Mouse (Mus musculus): Measurements from ENCODE around the gene Kcnip1. TPM values are rescaled to one million over a fixed set of nuclear protein-coding genes. Genes with fewer than 3 reads are reported as not detected.

Gene Kcnip1
- polyA plus RNA-seq, 1 experiment from 2014 or later = 3.5 TPM

DNA sequence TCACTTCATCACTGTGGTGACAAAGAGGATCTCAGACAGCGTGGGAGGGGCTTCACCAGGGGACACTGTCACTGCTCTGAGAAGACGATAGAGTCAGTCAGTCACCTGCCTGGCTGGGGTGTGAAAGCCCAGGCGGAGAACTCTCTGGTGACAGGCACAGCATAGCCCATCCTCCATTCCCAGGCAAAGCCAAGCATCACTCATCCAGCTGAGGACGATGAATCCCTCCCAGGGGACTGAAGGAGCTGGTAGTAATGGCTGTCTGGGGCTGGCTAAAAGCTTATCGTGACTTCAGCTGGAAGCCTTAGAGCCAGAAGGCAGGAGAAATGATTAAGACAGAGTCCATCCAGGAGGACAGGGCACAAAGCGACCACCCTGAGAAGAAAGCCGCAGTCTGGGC is 182.8 kb downstream of the Kcnip1 start:
- ATAC-seq (replicated peaks; ENCODE audit: insufficient number of reproducible peaks, low FRiP score, low TSS enrichment, low read depth) (no peak), DNase-seq (ENCODE audit: low spot score) (no peak)
- WGBS = 62% methylated on average over 7 of the region's 7 CpGs
- Histone ChIP-seq H3K9me3 (replicated peaks; ENCODE audit: control insufficient read depth, low read length) (no peaks in the 10 kb centered on the region), H3K27ac (replicated peaks; ENCODE audit: low read depth, low read length) (no peak overlapping the region), H3K4me3 (ENCODE audit: low read depth, low read length) (no peak overlapping the region), H3K9ac (replicated peaks; ENCODE audit: low read length) (no peak overlapping the region), H3K4me1 (ENCODE audit: control insufficient read depth, insufficient read depth, low read length) (no peaks in the 10 kb centered on the region), H3K27me3 (ENCODE audit: control insufficient read depth, insufficient read depth, low read length) (no peaks in the 10 kb centered on the region), H3K4me2 (ENCODE audit: low read depth, low read length) (no peak overlapping the region), H3K36me3 (replicated peaks; ENCODE audit: control insufficient read depth, insufficient read depth, low read depth, low read length) (no peaks in the 10 kb centered on the region)

DNA sequence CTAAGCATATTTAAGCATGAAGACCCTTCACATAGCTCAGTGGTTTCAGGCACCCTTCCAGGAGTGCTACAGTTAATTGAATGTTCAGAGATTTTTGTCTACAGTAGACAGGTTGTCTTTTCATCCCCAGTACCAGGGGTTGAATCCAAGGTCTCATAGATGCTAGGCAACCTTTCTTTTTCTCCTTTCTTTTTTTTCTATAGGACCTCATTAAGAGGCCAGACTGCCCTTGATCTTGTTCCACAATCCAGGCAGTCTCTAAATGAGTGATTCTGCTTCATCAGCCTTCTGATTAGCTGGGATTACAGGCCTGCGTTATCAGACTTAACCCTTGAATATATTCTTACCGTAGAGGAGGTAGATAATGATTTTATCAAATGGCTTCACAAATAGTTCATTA is 189.9 kb downstream of the Kcnip1 start:
- 75% methylated on average over 2 of the region's 2 CpGs for WGBS
- Histone ChIP-seq H3K27me3 (ENCODE audit: control insufficient read depth, insufficient read depth, low read length) (no peaks in the 10 kb centered on the region), H3K9ac (replicated peaks; ENCODE audit: low read length) (no peak overlapping the region), H3K9me3 (replicated peaks; ENCODE audit: control insufficient read depth, low read length) (no peaks in the 10 kb centered on the region), H3K27ac (replicated peaks; ENCODE audit: low read depth, low read length) (no peak overlapping the region), H3K4me3 (ENCODE audit: low read depth, low read length) (no peak overlapping the region), H3K36me3 (replicated peaks; ENCODE audit: control insufficient read depth, insufficient read depth, low read depth, low read length) (no peaks in the 10 kb centered on the region), H3K4me2 (ENCODE audit: low read depth, low read length) (no peak overlapping the region), H3K4me1 (ENCODE audit: control insufficient read depth, insufficient read depth, low read length) (no peaks in the 10 kb centered on the region)
- no peak for DNase-seq (ENCODE audit: low spot score)
- ATAC-seq (replicated peaks; ENCODE audit: insufficient number of reproducible peaks, low FRiP score, low TSS enrichment, low read depth) = no peak

DNA sequence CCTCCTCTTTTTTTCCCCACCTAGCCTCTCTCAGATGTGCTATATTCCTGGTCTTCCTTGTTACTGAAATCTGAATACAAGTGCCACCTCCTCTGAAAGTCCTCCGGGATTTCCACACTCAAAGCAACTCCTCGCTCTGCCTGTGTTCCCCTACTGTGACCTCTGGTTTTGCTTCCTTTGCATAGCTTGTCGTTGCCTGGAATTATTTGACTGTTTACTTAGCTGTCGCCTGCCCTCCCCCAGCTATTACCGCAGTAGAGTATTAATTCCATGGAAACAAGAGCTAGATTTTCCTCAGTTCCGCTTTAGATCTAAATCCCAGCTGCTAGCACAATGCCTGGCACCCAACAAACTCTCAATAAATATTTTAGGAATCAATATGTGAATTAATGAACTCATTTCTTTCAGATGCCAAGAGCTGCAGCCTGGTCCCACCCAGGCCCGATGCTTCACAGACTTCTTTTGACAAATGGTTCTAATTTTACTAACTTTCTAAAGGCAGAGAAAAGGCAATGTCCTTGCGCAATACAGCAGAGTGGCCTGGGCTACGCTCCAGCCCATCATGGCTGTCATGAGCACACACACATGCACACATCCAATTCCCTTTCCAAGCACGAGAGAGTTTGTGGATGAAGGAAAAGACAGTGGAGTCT is 192.4 kb downstream of the Kcnip1 start:
- DNase-seq (ENCODE audit: low spot score) (peak; percentile 27), ATAC-seq (replicated peaks; ENCODE audit: insufficient number of reproducible peaks, low FRiP score, low TSS enrichment, low read depth) (no peak)
- H3K4me1 ChIP-seq (ENCODE audit: control insufficient read depth, insufficient read depth, low read length) = no peaks in the 10 kb centered on the region
- H3K4me3 ChIP-seq (ENCODE audit: low read depth, low read length) = no peak overlapping the region
- no peaks in the 10 kb centered on the region for H3K36me3 ChIP-seq (replicated peaks; ENCODE audit: control insufficient read depth, insufficient read depth, low read depth, low read length)
- WGBS = 51% methylated on average over 10 of the region's 10 CpGs
- H3K27ac ChIP-seq (replicated peaks; ENCODE audit: low read depth, low read length) = no peak overlapping the region
- H3K9ac ChIP-seq (replicated peaks; ENCODE audit: low read length) = no peak overlapping the region
- H3K9me3 ChIP-seq (replicated peaks; ENCODE audit: control insufficient read depth, low read length) = no peaks in the 10 kb centered on the region
- H3K27me3 ChIP-seq (ENCODE audit: control insufficient read depth, insufficient read depth, low read length) = no peaks in the 10 kb centered on the region
- H3K4me2 ChIP-seq (ENCODE audit: low read depth, low read length) = no peak overlapping the region

DNA sequence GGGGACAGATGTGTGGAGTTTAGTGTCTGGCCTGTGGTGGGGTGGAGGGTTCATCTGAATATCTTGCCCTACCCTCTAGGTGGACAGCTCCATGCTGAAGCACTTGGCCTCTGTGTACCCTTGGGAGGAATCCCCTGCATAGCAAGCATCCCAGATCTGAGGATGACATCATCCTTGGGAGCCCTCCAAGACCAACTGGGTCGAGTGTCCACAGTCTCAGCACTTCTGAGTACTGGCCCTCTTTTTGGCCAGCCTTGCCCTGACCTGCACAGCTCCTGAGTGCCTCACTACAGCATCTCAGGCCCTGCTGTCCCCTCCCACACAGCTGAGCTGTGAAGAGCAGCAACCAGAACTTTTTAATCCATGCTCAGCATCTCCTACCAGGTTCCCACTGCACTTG is 193.0 kb downstream of the Kcnip1 start:
- H3K4me1 ChIP-seq (ENCODE audit: control insufficient read depth, insufficient read depth, low read length) = no peaks in the 10 kb centered on the region
- no peaks in the 10 kb centered on the region for H3K36me3 ChIP-seq (replicated peaks; ENCODE audit: control insufficient read depth, insufficient read depth, low read depth, low read length)
- WGBS = 33% methylated on average over 1 of the region's 1 CpGs
- H3K27ac ChIP-seq (replicated peaks; ENCODE audit: low read depth, low read length) = no peak overlapping the region
- no peak overlapping the region for H3K4me3 ChIP-seq (ENCODE audit: low read depth, low read length)
- ATAC-seq (replicated peaks; ENCODE audit: insufficient number of reproducible peaks, low FRiP score, low TSS enrichment, low read depth) (no peak), DNase-seq (ENCODE audit: low spot score) (no peak)
- H3K27me3 ChIP-seq (ENCODE audit: control insufficient read depth, insufficient read depth, low read length) = no peaks in the 10 kb centered on the region
- H3K9me3 ChIP-seq (replicated peaks; ENCODE audit: control insufficient read depth, low read length) = no peaks in the 10 kb centered on the region
- H3K4me2 ChIP-seq (ENCODE audit: low read depth, low read length) = no peak overlapping the region
- H3K9ac ChIP-seq (replicated peaks; ENCODE audit: low read length) = no peak overlapping the region

DNA sequence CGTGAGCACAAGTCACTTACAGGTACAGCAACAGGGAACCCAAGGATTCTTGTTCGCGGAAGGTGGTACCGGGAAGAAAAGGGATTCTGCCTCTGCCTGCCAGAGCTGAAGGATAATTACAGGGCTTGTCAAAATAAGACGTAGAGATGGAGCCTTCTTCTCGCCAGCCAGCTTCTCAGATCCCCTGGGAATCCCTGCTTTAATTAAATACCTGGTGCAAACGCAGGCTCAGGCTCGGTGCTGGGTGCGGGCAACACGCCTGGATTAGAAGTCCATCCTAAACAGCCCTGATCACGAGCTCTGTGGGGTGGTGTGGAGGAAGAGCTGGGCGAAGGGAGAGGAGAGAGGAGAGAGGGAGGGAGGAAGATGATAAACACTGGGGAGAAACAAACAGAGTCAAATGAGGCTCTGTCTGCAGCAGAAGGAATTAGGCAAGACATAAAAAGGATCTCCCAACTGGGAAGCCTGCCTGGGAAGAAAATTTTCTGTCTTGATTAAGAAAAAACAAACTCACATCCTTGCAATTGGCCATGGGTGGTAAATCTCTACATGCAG is 194.8 kb downstream of the Kcnip1 start:
- H3K4me2 ChIP-seq (ENCODE audit: low read depth, low read length) = no peak overlapping the region
- H3K27me3 ChIP-seq (ENCODE audit: control insufficient read depth, insufficient read depth, low read length) = no peaks in the 10 kb centered on the region
- no peaks in the 10 kb centered on the region for H3K9me3 ChIP-seq (replicated peaks; ENCODE audit: control insufficient read depth, low read length)
- no peak for ATAC-seq (replicated peaks; ENCODE audit: insufficient number of reproducible peaks, low FRiP score, low TSS enrichment, low read depth)
- H3K27ac ChIP-seq (replicated peaks; ENCODE audit: low read depth, low read length) = no peak overlapping the region
- H3K36me3 ChIP-seq (replicated peaks; ENCODE audit: control insufficient read depth, insufficient read depth, low read depth, low read length) = no peaks in the 10 kb centered on the region
- 46% methylated on average over 12 of the region's 12 CpGs for WGBS
- H3K9ac ChIP-seq (replicated peaks; ENCODE audit: low read length) = no peak overlapping the region
- no peak overlapping the region for H3K4me3 ChIP-seq (ENCODE audit: low read depth, low read length)
- DNase-seq (ENCODE audit: low spot score) = no peak
- H3K4me1 ChIP-seq (ENCODE audit: control insufficient read depth, insufficient read depth, low read length) = no peaks in the 10 kb centered on the region

DNA sequence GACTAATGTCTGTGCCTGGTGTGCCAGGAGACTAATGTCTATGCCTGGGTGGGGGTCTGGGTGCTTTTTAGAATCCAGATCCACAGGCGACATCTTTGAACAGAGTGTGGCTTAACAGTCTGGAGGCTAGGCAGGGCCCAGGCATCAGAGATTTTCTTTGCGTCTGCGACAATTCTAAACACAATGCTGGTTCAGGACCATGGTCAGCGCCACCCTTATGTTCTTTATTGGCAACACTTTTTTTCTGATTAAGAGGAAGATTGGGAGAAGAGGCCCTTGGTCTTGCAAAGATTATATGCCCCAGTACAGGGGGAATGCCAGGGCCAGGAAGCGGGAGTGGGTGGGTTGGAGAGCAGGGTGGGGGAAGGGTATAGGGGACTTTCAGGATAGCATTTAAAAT is 205.6 kb downstream of the Kcnip1 start:
- Histone ChIP-seq H3K4me1 (ENCODE audit: control insufficient read depth, insufficient read depth, low read length) (no peaks in the 10 kb centered on the region), H3K4me2 (ENCODE audit: low read depth, low read length) (no peak overlapping the region), H3K4me3 (ENCODE audit: low read depth, low read length) (no peak overlapping the region), H3K36me3 (replicated peaks; ENCODE audit: control insufficient read depth, insufficient read depth, low read depth, low read length) (no peaks in the 10 kb centered on the region), H3K9me3 (replicated peaks; ENCODE audit: control insufficient read depth, low read length) (no peaks in the 10 kb centered on the region), H3K9ac (replicated peaks; ENCODE audit: low read length) (no peak overlapping the region), H3K27ac (replicated peaks; ENCODE audit: low read depth, low read length) (no peak overlapping the region), H3K27me3 (ENCODE audit: control insufficient read depth, insufficient read depth, low read length) (no peaks in the 10 kb centered on the region)
- DNase-seq (ENCODE audit: low spot score) (peak; percentile 89), ATAC-seq (replicated peaks; ENCODE audit: insufficient number of reproducible peaks, low FRiP score, low TSS enrichment, low read depth) (no peak)
- WGBS = 30% methylated on average over 5 of the region's 5 CpGs

DNA sequence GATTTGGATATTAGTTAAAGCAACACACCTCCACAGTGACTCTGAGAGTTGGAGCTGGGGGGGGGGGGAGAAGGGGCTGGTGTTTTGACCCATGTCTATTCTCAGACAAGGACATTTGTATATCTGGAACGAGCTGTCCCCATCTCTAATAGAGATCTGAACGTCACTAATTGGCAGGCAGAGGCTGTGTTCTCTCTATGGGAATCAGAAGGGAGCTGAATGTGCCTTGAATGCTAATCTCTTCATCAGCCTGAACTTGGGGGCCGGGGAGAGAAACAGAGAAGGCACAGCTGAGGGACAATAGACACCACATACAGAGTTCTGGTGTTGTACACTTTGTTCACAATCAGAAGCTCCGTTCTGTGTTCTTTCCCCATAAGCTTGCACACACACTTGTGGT is 206.4 kb downstream of the Kcnip1 start:
- ATAC-seq (replicated peaks; ENCODE audit: insufficient number of reproducible peaks, low FRiP score, low TSS enrichment, low read depth) (no peak), DNase-seq (ENCODE audit: low spot score) (no peak)
- WGBS = 73% methylated on average over 4 of the region's 4 CpGs
- no peak overlapping the region for H3K4me2 ChIP-seq (ENCODE audit: low read depth, low read length)
- no peak overlapping the region for H3K9ac ChIP-seq (replicated peaks; ENCODE audit: low read length)
- H3K9me3 ChIP-seq (replicated peaks; ENCODE audit: control insufficient read depth, low read length) = no peaks in the 10 kb centered on the region
- H3K36me3 ChIP-seq (replicated peaks; ENCODE audit: control insufficient read depth, insufficient read depth, low read depth, low read length) = no peaks in the 10 kb centered on the region
- H3K27ac ChIP-seq (replicated peaks; ENCODE audit: low read depth, low read length) = no peak overlapping the region
- H3K4me3 ChIP-seq (ENCODE audit: low read depth, low read length) = no peak overlapping the region
- no peaks in the 10 kb centered on the region for H3K4me1 ChIP-seq (ENCODE audit: control insufficient read depth, insufficient read depth, low read length)
- H3K27me3 ChIP-seq (ENCODE audit: control insufficient read depth, insufficient read depth, low read length) = no peaks in the 10 kb centered on the region

DNA sequence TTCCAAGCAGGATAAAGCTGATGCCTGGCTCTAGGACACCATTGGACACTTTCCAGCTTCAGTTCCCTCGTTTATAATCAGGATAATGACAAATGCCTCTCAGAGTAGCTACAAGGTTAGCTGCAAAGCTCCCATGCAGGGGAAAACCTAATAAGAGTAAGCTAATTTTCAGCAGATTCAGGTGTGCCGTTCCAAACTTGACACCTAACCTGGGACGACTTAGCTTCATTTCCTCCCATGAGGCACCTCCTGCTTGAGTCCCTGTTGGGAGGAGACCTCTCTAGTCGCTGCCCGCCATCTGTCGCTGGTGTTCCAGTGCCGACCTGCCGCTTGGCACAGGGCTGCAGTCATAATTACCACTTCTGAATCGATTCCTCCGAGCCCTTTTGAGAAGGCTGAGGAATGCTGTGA is 211.4 kb downstream of the Kcnip1 start:
- Histone ChIP-seq H3K4me2 (ENCODE audit: low read depth, low read length) (no peak overlapping the region), H3K9me3 (replicated peaks; ENCODE audit: control insufficient read depth, low read length) (no peaks in the 10 kb centered on the region), H3K27ac (replicated peaks; ENCODE audit: low read depth, low read length) (no peak overlapping the region), H3K4me3 (ENCODE audit: low read depth, low read length) (no peak overlapping the region), H3K27me3 (ENCODE audit: control insufficient read depth, insufficient read depth, low read length) (no peaks in the 10 kb centered on the region), H3K4me1 (ENCODE audit: control insufficient read depth, insufficient read depth, low read length) (no peaks in the 10 kb centered on the region), H3K36me3 (replicated peaks; ENCODE audit: control insufficient read depth, insufficient read depth, low read depth, low read length) (no peaks in the 10 kb centered on the region), H3K9ac (replicated peaks; ENCODE audit: low read length) (no peak overlapping the region)
- 33% methylated on average over 10 of the region's 10 CpGs for WGBS
- DNase-seq (ENCODE audit: low spot score) = no peak
- no peak for ATAC-seq (replicated peaks; ENCODE audit: insufficient number of reproducible peaks, low FRiP score, low TSS enrichment, low read depth)

Data from embryonic facial prominence, embryonic 11.5 days (tissue).